ENCODE assay signal across 7 mouse cellular contexts in the genomic region with DNA sequence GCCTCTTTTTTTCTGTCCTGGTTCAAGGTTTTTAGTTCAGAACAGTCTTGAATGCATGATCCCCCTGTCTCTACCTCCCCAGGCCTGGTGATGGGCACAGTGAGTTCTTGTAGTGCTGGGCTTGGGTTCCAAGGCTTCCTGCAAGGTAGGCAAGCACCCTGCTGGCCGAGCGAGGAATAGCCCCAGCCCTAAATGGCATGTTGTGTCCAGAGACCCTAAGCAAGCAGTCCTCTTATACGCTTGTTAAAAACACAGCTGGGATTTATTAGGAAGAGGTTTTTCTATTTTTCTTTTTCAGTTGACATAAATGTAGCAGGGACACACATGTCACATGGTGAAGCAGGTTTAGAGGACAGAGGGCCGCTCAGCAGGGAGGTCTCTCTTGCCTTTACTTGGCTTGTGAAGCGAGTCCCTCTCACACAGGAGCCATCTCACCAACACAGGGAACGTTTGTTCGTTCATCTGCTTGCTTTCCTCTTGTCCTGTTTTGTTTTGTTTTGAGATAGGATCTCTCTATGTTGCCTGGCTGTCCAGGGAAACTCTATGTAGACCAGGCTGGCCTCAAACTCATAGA. TPM values are rescaled to one million over a fixed set of nuclear protein-coding genes. Genes with fewer than 3 reads are reported as not detected.
DNase-seq lines count a peak whose midpoint lies in the region; ATAC-seq and TF ChIP-seq lines count a peak whose summit lies in the region.

No protein-coding gene starts in this region.

- H3K9ac ChIP-seq in kidney, postnatal 0 days (ENCODE audit: low read depth, low read length): no peak overlapping the region
- no peak overlapping the region for H3K9ac ChIP-seq in kidney, embryonic 14.5 days (ENCODE audit: low read depth, low read length)

- ATAC-seq in kidney, postnatal 0 days (replicated peaks; ENCODE audit: low FRiP score, low read depth): no peak
- no peak for ATAC-seq in kidney, embryonic 14.5 days (ENCODE audit: low FRiP score, low TSS enrichment)
- 0 out of 2 replicates have a peak, but pooled peaks have one; percentile 40 for ATAC-seq in granulocyte monocyte progenitor cell, adult 5-6 weeks (replicated peaks; ENCODE audit: poor library complexity, severe bottlenecking)

- TF ChIP-seq CTCF in kidney, postnatal 0 days (IDR thresholded peaks at IDR 0.05; ENCODE audit: low read depth): peak; percentile 67

- no peak overlapping the region for H3K4me3 ChIP-seq in kidney, postnatal 0 days (replicated peaks; ENCODE audit: low read depth, low read length)
- no peak overlapping the region for H3K4me3 ChIP-seq in kidney, embryonic 14.5 days (ENCODE audit: low read length)

- no peak overlapping the region for H3K27ac ChIP-seq in kidney, postnatal 0 days
- no peak overlapping the region for H3K27ac ChIP-seq in kidney, embryonic 14.5 days (ENCODE audit: low read depth, low read length)

- no peaks in the 10 kb centered on the region for H3K27me3 ChIP-seq in kidney, postnatal 0 days (ENCODE audit: insufficient read depth, low read length)
- no peaks in the 10 kb centered on the region for H3K27me3 ChIP-seq in kidney, embryonic 14.5 days (ENCODE audit: control insufficient read depth, insufficient read depth, low read length)

- no peaks in the 10 kb centered on the region for H3K9me3 ChIP-seq in kidney, postnatal 0 days (replicated peaks; ENCODE audit: low read length)
- no peaks in the 10 kb centered on the region for H3K9me3 ChIP-seq in kidney, embryonic 14.5 days (ENCODE audit: control insufficient read depth, low read length)

- H3K36me3 ChIP-seq in kidney, postnatal 0 days (ENCODE audit: insufficient read depth, low read length): peaks cover 6% of the 10 kb centered on the region; the same call in 1 of the 2 replicates
- H3K36me3 ChIP-seq in kidney, embryonic 14.5 days (ENCODE audit: control insufficient read depth, insufficient read depth, low read length): peaks cover 6% of the 10 kb centered on the region

- peak; percentile 33 for DNase-seq in kidney, postnatal 0 days (ENCODE audit: low spot score)
- peak; percentile 25 for DNase-seq in CD4-positive helper T cell, adult 2 months (ENCODE audit: low read depth, low spot score)
- peak; percentile 76 for DNase-seq in R1 (ENCODE audit: low read depth, low spot score)
- DNase-seq in right cerebral cortex, postnatal 36 days (ENCODE audit: low spot score in 2 of 2): no peak
- no peak for DNase-seq in spleen, postnatal 36 days (ENCODE audit: low spot score in 2 of 2)

- no peaks in the 10 kb centered on the region for H3K4me1 ChIP-seq in kidney, postnatal 0 days (replicated peaks; ENCODE audit: insufficient read depth, low read length)
- H3K4me1 ChIP-seq in kidney, embryonic 14.5 days (ENCODE audit: control insufficient read depth, insufficient read depth, low read length): no peaks in the 10 kb centered on the region; the same call in 1 of the 2 replicates

- no peak overlapping the region for H3K4me2 ChIP-seq in kidney, postnatal 0 days (ENCODE audit: low read length)
- H3K4me2 ChIP-seq in kidney, embryonic 14.5 days (replicated peaks; ENCODE audit: low read depth, low read length): no peak overlapping the region

- WGBS in kidney, postnatal 0 days: 47% methylated on average over 7 of the region's 7 CpGs
- 43% methylated on average over 7 of the region's 7 CpGs for WGBS in kidney, embryonic 14.5 days

RNA-seq across cellular contexts. Expression of a gene that starts 25.5 kb away (rescaled TPM):
- 49.3 and 50.8 TPM in 2 replicates for polyA plus RNA-seq in kidney, postnatal 0 days (2015; fragmentation: Nextera tagmentation; extraction: Ambion mirVana)
- polyA plus RNA-seq in kidney, embryonic 14.5 days (2014; fragmentation: Nextera tagmentation; extraction: Ambion mirVana): 26.8 and 34.2 TPM in 2 replicates
- 28.8 TPM in 2 replicates for total RNA-seq in granulocyte monocyte progenitor cell, adult 5-6 weeks (2014; fragmentation: Nextera tagmentation)
- total RNA-seq in granulocyte monocyte progenitor cell, adult 5-6 weeks (2017): 31.9 and 33.5 TPM in 2 replicates

RNA-seq across cellular contexts. Expression of a gene that starts 34.5 kb away (rescaled TPM):
- 0.11 TPM in 1 of 2 replicates, not detected in the other for polyA plus RNA-seq in kidney, postnatal 0 days (2015; fragmentation: Nextera tagmentation; extraction: Ambion mirVana)
- 0.07 and 0.19 TPM in 2 replicates for polyA plus RNA-seq in kidney, embryonic 14.5 days (2014; fragmentation: Nextera tagmentation; extraction: Ambion mirVana)
- not detected in 2 replicates for total RNA-seq in granulocyte monocyte progenitor cell, adult 5-6 weeks (2014; fragmentation: Nextera tagmentation)
- 0.21 and 0.56 TPM in 2 replicates for total RNA-seq in granulocyte monocyte progenitor cell, adult 5-6 weeks (2017)

RNA-seq across cellular contexts. Expression of a gene that starts 48.2 kb away (rescaled TPM):
- 8.2 and 8.3 TPM in 2 replicates for polyA plus RNA-seq in kidney, postnatal 0 days (2015; fragmentation: Nextera tagmentation; extraction: Ambion mirVana)
- 13.7 and 14.0 TPM in 2 replicates for polyA plus RNA-seq in kidney, embryonic 14.5 days (2014; fragmentation: Nextera tagmentation; extraction: Ambion mirVana)
- total RNA-seq in granulocyte monocyte progenitor cell, adult 5-6 weeks (2014; fragmentation: Nextera tagmentation): 19.9 and 25.7 TPM in 2 replicates
- total RNA-seq in granulocyte monocyte progenitor cell, adult 5-6 weeks (2017): 3.8 and 4.1 TPM in 2 replicates

RNA-seq across cellular contexts. Expression of a gene that starts 51.4 kb away (rescaled TPM):
- polyA plus RNA-seq in kidney, postnatal 0 days (2015; fragmentation: Nextera tagmentation; extraction: Ambion mirVana): 51.7 and 52.9 TPM in 2 replicates
- polyA plus RNA-seq in kidney, embryonic 14.5 days (2014; fragmentation: Nextera tagmentation; extraction: Ambion mirVana): 35.5 and 43.7 TPM in 2 replicates
- total RNA-seq in granulocyte monocyte progenitor cell, adult 5-6 weeks (2014; fragmentation: Nextera tagmentation): 6.4 and 8.9 TPM in 2 replicates
- 5.5 and 5.9 TPM in 2 replicates for total RNA-seq in granulocyte monocyte progenitor cell, adult 5-6 weeks (2017)

Comparison
In these comparisons a context has a peak if more than half of its experiments do, and no peak if none do; other contexts are left out.
1. DNase-seq: peak in kidney, postnatal 0 days (single experiment), CD4-positive helper T cell, adult 2 months (single experiment) and R1 (single experiment); none in right cerebral cortex, postnatal 36 days (0 of 2) and spleen, postnatal 36 days (0 of 2).